Mouse (Mus musculus) lung, adult 2 months (tissue): Measurements from ENCODE around the gene Fam241b. TPM values are rescaled to one million over a fixed set of nuclear protein-coding genes. Genes with fewer than 3 reads are reported as not detected.

ENCODE experiments used
- DNase-seq: peaks from one replicate; pipeline ENCODE4 v3.0.0; 2022
- H3K4me1 ChIP-seq: fragments of 200-500 bp; 2 replicates; pipeline ENCODE4 v1.6.1; 2011; ENCODE audit warnings: low read length; ENCODE audit not compliant: control insufficient read depth, insufficient read depth
- H3K4me3 ChIP-seq: fragments of 200-500 bp; replicated peaks from 2 replicates; pipeline ENCODE3; 2011; ENCODE audit warnings: low read depth, mild to moderate bottlenecking, control low read depth, low read length; ENCODE audit errors: extremely low read depth
- CTCF ChIP-seq: fragments of 200-500 bp; IDR thresholded peaks from 2 replicates; pipeline ENCODE4 v1.5.1; 2011; ENCODE audit warnings: mild to moderate bottlenecking, low read length, control low read depth; ENCODE audit not compliant: insufficient read depth
- POLR2A ChIP-seq: fragments of 200-500 bp; IDR thresholded peaks from 2 replicates; pipeline ENCODE4 v1.6.1; 2011; ENCODE audit warnings: low read depth, mild to moderate bottlenecking, control low read depth, low read length, borderline replicate concordance; ENCODE audit errors: extremely low read depth
- WGBS: fragments of 180-500 bp; shearing (Covaris S2); methylation state at CpG from one replicate; pipeline ENCODE4 v1.1.7; 2018; 5-methylcytosine and 5-hydroxymethylcytosine counted together
- polyA plus RNA-seq: library from polyadenylated mRNA; depleted of rRNA; stranded (reverse); fragments of >200 nt; gene quantifications from 2 replicates; pipeline ENCODE4 v1.2.3, GENCODE M21; 2012

Gene Fam241b
- polyA plus RNA-seq, 1 experiment, result 11.1 TPM

GRCm38 (mm10) chr10:62101504-62102439, 41.9 kb downstream of the Fam241b start:
- WGBS, result 10% methylated on average over 7 of the region's 7 CpGs
- TF ChIP-seq CTCF, result peak; percentile 86
- TF ChIP-seq POLR2A, result no peak
- DNase-seq, result peak; percentile 68
- H3K4me3 ChIP-seq, result no peak overlapping the region
- H3K4me1 ChIP-seq, result no peaks in the 10 kb centered on the region

- TF ChIP-seq POLR2A, result no peak
- no peak for TF ChIP-seq CTCF
- Histone ChIP-seq H3K4me3 (no peak overlapping the region), H3K4me1 (no peaks in the 10 kb centered on the region)
- 70% methylated on average over 10 of the region's 10 CpGs for WGBS
- no peak for DNase-seq
Measured at GRCm38 (mm10) chr10:62099749-62100403, 43.8 kb downstream of the Fam241b start.

- WGBS, result 72% methylated on average over 6 of the region's 6 CpGs
- H3K4me1 ChIP-seq, result no peaks in the 10 kb centered on the region
- no peak overlapping the region for H3K4me3 ChIP-seq
- TF ChIP-seq POLR2A (no peak), CTCF (no peak)
- DNase-seq, result no peak
Measured at GRCm38 (mm10) chr10:62094401-62094800, 49.3 kb downstream of the Fam241b start.

DNA sequence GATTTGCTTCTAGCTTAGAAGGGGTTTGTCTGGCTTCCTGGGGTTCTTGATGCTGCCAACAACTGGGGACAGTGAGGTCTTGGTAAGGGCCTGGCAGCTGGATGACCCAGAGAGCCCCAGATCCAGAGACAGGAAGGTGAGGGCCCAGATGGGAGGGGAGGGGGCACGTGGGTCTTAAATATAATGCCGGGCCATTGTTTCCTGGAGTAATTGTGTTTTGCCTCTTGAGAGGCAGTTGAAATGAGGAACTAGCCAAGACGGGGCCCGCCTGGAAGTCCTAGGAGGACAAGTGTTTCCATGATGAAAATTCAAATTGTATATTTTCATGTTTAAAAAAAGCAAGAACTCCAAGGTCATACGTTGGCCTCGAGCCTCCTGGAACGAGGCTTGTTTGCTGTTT, 49.8 kb downstream of the Fam241b start:
- 35% methylated on average over 7 of the region's 7 CpGs for WGBS
- Histone ChIP-seq H3K4me3 (no peak overlapping the region), H3K4me1 (no peaks in the 10 kb centered on the region)
- DNase-seq, result no peak
- TF ChIP-seq CTCF, result no peak
- no peak for TF ChIP-seq POLR2A

- TF ChIP-seq POLR2A (no peak), CTCF (no peak)
- no peak for DNase-seq
Measured at GRCm38 (mm10) chr10:62089486-62089885, 54.2 kb downstream of the Fam241b start.

GRCm38 (mm10) chr10:62089071-62089470, 54.6 kb downstream of the Fam241b start:
- WGBS, result 57% methylated on average over 7 of the region's 7 CpGs
- H3K4me1 ChIP-seq, result no peaks in the 10 kb centered on the region
- TF ChIP-seq POLR2A (no peak), CTCF (no peak)
- DNase-seq, result no peak
- no peak overlapping the region for H3K4me3 ChIP-seq

More at GRCm38 (mm10) chr10:62089486-62089885, 54.2 kb downstream of the Fam241b start:
- Histone ChIP-seq H3K4me3 (no peak overlapping the region), H3K4me1 (no peaks in the 10 kb centered on the region)

DNA sequence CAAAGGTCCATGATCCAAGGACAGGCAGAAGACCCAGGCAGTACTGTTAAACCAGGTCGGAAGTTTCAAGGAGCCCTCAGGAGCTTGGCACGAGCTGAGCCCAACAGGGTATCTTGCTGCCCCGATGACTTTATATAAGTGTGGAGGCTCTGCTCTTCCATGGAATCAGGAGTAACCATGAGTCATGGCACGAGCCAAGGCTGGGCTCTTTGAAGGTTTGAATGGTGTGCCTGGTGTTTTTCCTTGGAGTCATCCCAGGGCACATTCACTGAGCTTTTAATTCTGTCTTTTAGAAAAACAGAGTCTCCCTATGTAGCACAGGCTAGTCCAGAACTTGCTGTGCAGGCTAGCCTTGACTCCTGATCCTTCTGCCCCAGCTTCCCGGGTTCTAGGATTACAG, 55.3 kb downstream of the Fam241b start:
- no peak for DNase-seq
- Histone ChIP-seq H3K4me1 (no peaks in the 10 kb centered on the region), H3K4me3 (no peak overlapping the region)
- TF ChIP-seq CTCF, result no peak
- no peak for TF ChIP-seq POLR2A
- 76% methylated on average over 5 of the region's 5 CpGs for WGBS

DNA sequence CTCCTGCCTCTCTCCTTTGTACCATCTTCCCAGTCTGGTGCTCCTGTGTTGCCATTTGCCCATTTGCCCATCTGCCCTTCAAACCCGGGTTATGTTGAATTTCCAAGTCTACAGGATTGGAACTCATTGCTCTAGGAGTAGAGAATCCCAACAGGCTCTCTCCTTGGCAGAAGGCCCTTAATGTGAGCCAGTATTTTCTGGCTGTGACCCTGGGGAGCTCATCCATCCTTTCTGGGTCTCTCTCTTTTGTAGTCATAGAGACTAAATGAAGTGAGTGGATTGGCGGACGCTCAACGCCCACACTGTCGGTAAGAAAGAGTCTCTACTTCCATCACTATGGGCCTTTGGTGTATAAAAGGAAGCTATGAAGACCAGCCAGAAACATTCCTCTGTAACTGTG, 56.9 kb downstream of the Fam241b start:
- TF ChIP-seq CTCF (no peak), POLR2A (no peak)
- Histone ChIP-seq H3K4me3 (no peak overlapping the region), H3K4me1 (no peaks in the 10 kb centered on the region)
- no peak for DNase-seq
- 84% methylated on average over 5 of the region's 5 CpGs for WGBS

DNA sequence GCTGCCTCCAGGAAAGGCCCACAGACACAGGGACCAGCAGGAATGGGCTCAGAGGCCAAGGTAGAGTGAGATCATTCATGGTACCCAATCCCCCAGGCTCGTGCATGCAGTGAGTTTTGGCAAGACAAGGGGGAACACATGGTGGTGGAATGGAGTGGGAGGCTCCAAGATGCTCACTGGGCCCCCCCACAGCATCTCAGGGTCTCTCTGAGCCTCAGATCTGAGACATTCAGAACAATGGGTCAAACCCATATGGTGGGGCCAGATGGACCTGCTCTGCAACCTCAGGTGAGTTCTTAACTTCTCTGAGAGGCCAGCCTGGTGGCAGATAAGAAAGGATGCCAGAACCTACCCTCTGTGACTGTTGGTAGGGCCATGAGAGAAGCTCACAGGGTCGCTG, 57.7 kb downstream of the Fam241b start:
- no peak for TF ChIP-seq CTCF
- no peak for TF ChIP-seq POLR2A
- H3K4me3 ChIP-seq, result no peak overlapping the region
- no peaks in the 10 kb centered on the region for H3K4me1 ChIP-seq
- DNase-seq, result no peak
- 59% methylated on average over 2 of the region's 2 CpGs for WGBS
